Mouse (Mus musculus) testis, adult 2 months (tissue): ENCODE results near the gene Ogfod1.

ENCODE experiments used
- CTCF ChIP-seq: fragments of 200-500 bp; IDR thresholded peaks from 2 replicates; pipeline ENCODE4 v1.5.1; 2012; ENCODE audit warnings: low read depth, mild to moderate bottlenecking, inconsistent platforms, low read length, moderate library complexity; ENCODE audit not compliant: control insufficient read depth, insufficient read depth, insufficient replicate concordance
- POLR2A ChIP-seq: fragments of 200-500 bp; IDR thresholded peaks from 2 replicates; pipeline ENCODE4 v1.6.1; 2012; ENCODE audit warnings: low read depth, mild to moderate bottlenecking, inconsistent platforms, low read length, moderate library complexity; ENCODE audit not compliant: control insufficient read depth

- TF ChIP-seq POLR2A (no peak), CTCF (no peak)
Measured at GRCm38 (mm10) chr8:94113972-94114371, 77.0 kb downstream of the Ogfod1 start.
